Mouse (Mus musculus): Measurements from ENCODE around the gene Defb11.
"Not testable (repeated sequence)": the region's sequence is repeated elsewhere in the genome, so short reads cannot be mapped to it uniquely, and the experiment has no call there.

Defb11 gene

DNA sequence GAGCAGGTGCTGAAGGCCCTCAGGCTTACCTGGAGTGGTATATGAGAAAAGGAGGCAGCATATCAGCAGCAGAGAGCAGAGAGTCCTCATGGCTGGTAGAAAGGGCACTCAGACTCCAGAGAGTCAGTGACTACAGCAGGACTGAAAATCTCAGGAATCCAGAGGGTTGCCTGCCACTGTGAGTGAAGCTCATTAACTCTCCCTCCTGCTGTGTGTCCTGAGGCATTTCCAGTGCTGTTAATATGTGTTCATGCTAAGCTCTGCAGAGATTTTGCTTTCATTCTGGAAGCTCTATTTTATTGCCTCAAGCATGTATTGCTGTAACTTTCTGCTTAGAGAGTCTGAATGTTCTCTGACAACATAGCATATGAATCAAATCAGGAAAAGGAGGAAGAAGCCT is at the start of gene Defb11:
Defb11 (minus strand) TSS at position 123 of the 400 bp plus-strand sequence.
- DNase-seq (ENCODE audit: low spot score in 2 of 2) = not testable (repeated sequence)

GRCm38 (mm10) chr8:21955321-21955720 is 49.1 kb upstream of the Defb11 start:
- peak in 1 of 2 experiments; percentile 1 for DNase-seq (ENCODE audit: low spot score in 2 of 2)

DNA sequence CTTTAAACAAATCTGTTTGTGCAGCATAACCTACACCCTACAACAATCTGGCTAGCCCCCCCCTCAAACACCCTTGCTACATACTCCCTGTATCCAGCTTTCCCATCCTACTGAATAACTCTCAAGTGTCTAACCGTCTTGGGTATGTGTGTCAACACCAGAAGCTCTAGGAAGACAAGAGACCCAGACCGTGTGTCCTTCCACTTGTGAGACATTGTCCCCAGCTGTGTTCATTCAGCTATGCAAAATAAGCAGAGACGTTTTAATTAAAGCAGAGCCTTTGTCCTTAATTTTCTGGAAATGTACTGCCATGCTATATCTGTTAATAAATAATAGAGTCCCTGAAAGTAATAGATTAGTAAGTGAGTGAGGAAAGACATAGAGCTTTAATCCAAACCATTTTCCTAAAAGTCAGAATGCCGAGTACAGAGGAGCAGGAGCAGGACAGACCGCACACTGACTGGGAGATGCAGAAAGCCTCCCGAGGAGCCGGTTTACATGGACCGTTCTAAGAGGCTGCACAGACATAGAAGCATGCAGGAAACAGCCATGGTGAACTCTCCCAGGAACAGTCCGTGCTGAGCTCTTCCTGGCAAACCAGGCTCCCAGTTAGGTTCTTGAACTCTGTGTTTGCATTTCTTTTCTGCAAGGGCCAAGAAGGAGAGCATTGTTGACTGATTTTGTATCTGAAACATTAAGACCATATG is 41.3 kb upstream of the Defb11 start:
- DNase-seq (ENCODE audit: low spot score in 2 of 2) = no peak

GRCm38 (mm10) chr8:21946462-21946861 is 40.2 kb upstream of the Defb11 start, which contains the start of gene Defb13:
TSS of gene Defb13 (plus strand) at chr8:21946762.
- no peak for DNase-seq (ENCODE audit: low spot score in 2 of 2)

DNA sequence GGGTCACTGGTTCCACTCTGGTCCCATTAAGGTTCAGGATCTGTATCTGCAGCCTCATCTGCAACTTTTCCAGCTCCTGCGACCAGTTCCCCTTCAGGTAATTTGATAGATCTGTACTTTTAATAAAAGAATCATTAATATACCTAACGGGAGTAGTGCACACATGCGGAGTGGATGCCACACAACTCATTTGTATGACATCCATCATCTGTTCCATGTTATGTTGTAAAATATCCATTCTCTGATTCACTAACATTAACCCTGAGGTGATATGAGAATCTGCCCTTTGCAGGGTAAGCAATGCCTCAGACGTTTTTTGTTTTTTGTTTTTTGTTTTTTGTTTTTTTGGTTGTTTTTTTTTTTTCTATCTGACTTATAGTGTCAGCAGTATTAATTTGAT is 31.8 kb upstream of the Defb11 start, which contains the start of gene Defb35:
Defb35 (plus strand) TSS at position 301 of the 400 bp plus-strand sequence.
- DNase-seq (ENCODE audit: low spot score in 2 of 2) = not testable (repeated sequence)

- no peak for DNase-seq (ENCODE audit: low spot score in 2 of 2)
Observed at GRCm38 (mm10) chr8:21932610-21933009, 26.4 kb upstream of the Defb11 start, which contains the start of gene Defb15. TSS of gene Defb15 (minus strand) at chr8:21932710.

GRCm38 (mm10) chr8:21930754-21931153 is 24.5 kb upstream of the Defb11 start:
- not testable (repeated sequence) for DNase-seq (ENCODE audit: low spot score in 2 of 2)

DNA sequence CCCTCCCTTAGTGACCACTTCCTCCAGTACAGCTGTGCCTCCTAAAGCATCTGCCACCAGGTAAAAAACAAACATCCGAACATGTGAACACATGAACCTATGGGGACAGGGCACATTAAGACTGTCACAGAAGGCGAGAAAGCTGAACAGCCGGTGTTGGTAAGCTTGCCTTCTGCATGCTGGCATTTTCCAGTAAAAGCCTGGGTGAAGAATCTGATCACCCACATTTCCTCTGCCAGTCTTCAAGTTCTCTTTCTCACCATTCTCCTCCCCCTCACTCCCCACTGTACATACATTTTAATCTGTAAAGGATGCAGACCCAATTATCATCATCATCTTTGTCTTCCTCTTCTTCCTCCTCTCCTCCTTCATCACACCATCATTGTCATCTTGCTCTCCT is 9.4 kb upstream of the Defb11 start:
- no peak for DNase-seq (ENCODE audit: low spot score in 2 of 2)

DNA sequence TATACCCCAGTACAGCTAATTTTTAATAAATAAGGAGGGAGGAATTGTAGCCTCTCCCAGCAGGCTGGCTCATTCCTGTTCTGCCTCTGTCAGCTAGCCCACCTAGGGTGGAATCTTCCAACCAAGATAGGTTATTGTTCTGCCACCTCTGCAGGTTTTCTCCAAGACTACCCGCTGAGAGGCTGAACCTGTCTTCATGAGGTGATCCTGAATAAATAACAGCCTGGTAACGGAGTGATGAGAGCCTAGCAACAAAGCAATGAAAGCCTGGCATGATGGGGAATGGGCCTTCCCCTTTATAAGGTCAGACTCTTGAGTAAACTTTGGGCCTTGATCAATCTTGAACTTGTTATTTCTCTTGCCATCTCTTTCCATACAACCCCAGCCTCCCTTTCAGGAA is 6.3 kb upstream of the Defb11 start:
- DNase-seq (ENCODE audit: low spot score in 2 of 2) = no peak

- no peak for DNase-seq (ENCODE audit: low spot score in 2 of 2)
Observed at GRCm38 (mm10) chr8:21911931-21912330, 5.7 kb upstream of the Defb11 start.

- DNase-seq (ENCODE audit: low spot score in 2 of 2) = not testable (repeated sequence)
Observed at GRCm38 (mm10) chr8:21885321-21885720, 20.9 kb downstream of the Defb11 start, which contains the start of gene Defb9. TSS of gene Defb9 (minus strand) at chr8:21885421.

DNA sequence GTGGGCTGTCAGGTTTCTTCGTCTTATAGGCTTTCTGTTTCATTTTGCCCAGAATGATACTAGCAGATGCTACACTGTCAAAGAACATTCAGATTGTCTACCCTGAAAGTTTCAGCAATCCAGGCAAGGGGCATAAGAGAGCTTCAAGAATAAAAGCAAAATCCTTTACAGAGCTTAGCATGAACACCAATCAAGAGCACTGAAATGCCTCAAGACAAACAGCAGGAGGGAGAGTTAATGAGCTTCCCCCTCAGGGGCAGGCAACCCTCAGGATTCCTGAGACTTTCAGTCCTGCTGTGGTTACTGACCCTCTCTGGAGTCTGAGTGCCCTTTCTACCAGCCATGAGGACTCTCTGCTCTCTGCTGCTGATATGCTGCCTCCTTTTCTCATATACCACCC is 47.6 kb downstream of the Defb11 start, which contains the start of gene Defb10:
Defb10 (plus strand) TSS at position 316 of the 400 bp plus-strand sequence.
- not testable (repeated sequence) for DNase-seq (ENCODE audit: low spot score in 2 of 2)

All from spleen, postnatal 14 days (tissue).